Mouse (Mus musculus) large intestine, adult 2 months (tissue): Measurements from ENCODE around the gene Slc25a17. TPM values are rescaled to one million over a fixed set of nuclear protein-coding genes. Genes with fewer than 3 reads are reported as not detected.

Experiments used
- polyA plus RNA-seq: library from polyadenylated mRNA; depleted of rRNA; stranded (reverse); fragments of >200 nt; gene quantifications from 2 replicates; pipeline ENCODE4 v1.2.3, GENCODE M21; 2012; rRNA removed

The Slc25a17 gene
- polyA plus RNA-seq, 1 experiment: 25.2 TPM

Other genes with a start within 250 kb of the Slc25a17 start
- 18.9 and 22.4 TPM in 2 replicates for gene Mrtfa, start 170.1 kb downstream of the Slc25a17 start, polyA plus RNA-seq
- gene Mchr1, start 125.3 kb downstream of the Slc25a17 start, polyA plus RNA-seq: 0.61 and 0.75 TPM in 2 replicates
- gene St13, start 39.3 kb upstream of the Slc25a17 start, polyA plus RNA-seq: 12.6 and 12.7 TPM in 2 replicates
- 2.9 and 5.1 TPM in 2 replicates for gene Xpnpep3, start 39.3 kb upstream of the Slc25a17 start, polyA plus RNA-seq
- gene Dnajb7, start 47.5 kb upstream of the Slc25a17 start, polyA plus RNA-seq: 0.12 TPM in 1 of 2 replicates, not detected in the other
- 52.3 and 56.4 TPM in 2 replicates for gene Rbx1, start 105.5 kb upstream of the Slc25a17 start, polyA plus RNA-seq
- 17.0 and 31.3 TPM in 2 replicates for gene Ep300, start 224.5 kb upstream of the Slc25a17 start, polyA plus RNA-seq